Mouse (Mus musculus) thymus, adult 2 months (tissue): ENCODE data around the gene Mapkap1.

Experiments used
- CTCF ChIP-seq: fragments of 200-500 bp; IDR thresholded peaks from 2 replicates; pipeline ENCODE4 v1.5.1; 2012; ENCODE audit warnings: mild to moderate bottlenecking, control low read depth, low read length, moderate library complexity, borderline replicate concordance; ENCODE audit not compliant: control insufficient read depth, poor library complexity, insufficient read depth; ENCODE audit errors: extremely low read depth
- POLR2A ChIP-seq: fragments of 200-500 bp; IDR thresholded peaks from 2 replicates; pipeline ENCODE4 v1.6.1; 2012; ENCODE audit warnings: mild to moderate bottlenecking, low read length, control low read depth, moderate library complexity; ENCODE audit not compliant: control insufficient read depth, poor library complexity, insufficient read depth; ENCODE audit errors: extremely low read depth

- TF ChIP-seq CTCF (no peak), POLR2A (no peak)
Observed at GRCm38 (mm10) chr2:34543581-34543980, 137.0 kb downstream of the Mapkap1 start.
